Mouse (Mus musculus) lung, postnatal 4 days (tissue): ENCODE data around the gene Gnai3.

Experiments used
- DNase-seq, 2 experiments: peaks; one replicate each; pipeline ENCODE4 v3.0.0; 2021

The Gnai3 gene

GRCm38 (mm10) chr3:108145534-108146445 lies at the start of gene Gnai3:
Gene Gnai3 (minus strand): TSS chr3:108146146.
- DNase-seq, result peak; percentile 93 to 94

- DNase-seq, result no peak
Observed at GRCm38 (mm10) chr3:108195287-108195686, 49.3 kb upstream of the Gnai3 start.

DNA sequence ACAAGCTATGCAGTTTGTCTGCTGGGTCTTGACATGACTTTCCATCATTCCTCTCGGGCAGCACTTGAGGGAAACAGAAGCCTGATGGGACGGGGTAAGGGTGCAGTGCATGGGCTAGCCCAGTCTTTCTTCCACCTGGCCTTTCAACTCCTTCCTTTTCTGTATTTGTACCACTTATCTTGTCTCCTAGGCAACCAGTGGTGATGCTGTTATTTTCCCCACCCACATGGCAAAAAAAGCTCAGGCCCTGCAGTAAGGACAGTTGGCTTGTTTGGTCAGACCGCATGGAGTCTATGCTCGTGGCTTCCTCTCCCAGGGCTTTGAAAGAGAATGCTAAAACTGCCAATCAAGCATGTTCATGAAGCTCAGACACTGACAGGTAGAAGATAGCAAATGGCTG lies 47.7 kb upstream of the Gnai3 start:
- DNase-seq, result no peak

DNA sequence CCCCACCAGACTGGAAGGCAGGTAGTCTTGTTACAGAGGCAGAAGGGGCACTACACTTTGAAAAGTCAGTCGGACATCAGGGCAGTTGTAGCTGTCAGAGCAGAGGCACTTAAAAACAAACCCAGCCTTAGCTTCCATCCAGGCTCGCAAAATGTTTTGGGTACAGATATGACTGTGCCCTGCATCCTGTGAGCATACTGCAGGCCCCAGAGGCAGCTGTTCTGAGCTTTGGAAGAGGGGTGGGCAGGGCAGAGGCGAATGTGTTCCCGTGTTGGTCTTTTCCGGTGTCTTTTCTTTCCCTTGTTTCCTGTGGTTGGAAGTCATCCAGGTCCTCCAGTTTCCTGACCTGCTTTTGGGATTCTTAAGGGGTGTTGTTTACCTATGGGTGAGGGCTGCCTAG lies 44.0 kb upstream of the Gnai3 start:
- no peak for DNase-seq

DNA sequence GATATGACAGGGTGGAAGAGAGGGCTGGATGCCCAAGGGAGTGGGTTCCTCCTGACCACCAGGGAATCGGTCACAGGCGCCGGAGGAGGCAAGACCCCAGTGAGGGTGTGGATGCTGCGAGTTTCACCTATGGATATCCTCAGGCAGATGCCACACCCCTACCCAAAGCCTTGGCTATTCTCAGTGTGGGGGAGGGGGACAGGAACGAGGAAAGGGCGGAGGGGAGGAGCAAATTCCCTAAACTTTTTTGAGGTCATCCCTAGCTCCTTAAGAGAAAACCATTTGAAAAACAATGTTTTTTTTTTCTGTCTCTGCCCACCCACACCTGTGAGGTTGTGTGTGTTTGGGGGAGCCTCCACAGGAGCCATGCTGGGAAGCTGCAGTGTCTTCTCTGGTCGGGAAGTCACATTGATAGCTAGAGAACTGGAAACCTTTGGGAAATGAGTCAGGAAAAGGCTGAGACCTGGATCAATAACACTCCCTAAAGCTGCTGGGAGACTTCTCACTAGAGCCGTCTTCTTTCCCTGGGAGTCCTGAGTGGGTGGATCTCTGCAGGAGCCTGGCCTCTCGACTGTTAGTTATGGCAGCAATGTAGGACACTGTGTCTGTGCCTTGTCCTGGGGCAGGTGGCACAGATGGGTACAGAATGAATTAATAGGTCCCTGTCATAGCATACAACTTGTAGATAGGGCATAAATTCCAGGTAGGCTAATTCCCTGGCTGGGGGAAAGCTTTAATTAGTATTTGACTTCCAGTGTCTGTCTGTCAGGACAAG lies 43.0 kb upstream of the Gnai3 start:
- DNase-seq, result no peak

DNA sequence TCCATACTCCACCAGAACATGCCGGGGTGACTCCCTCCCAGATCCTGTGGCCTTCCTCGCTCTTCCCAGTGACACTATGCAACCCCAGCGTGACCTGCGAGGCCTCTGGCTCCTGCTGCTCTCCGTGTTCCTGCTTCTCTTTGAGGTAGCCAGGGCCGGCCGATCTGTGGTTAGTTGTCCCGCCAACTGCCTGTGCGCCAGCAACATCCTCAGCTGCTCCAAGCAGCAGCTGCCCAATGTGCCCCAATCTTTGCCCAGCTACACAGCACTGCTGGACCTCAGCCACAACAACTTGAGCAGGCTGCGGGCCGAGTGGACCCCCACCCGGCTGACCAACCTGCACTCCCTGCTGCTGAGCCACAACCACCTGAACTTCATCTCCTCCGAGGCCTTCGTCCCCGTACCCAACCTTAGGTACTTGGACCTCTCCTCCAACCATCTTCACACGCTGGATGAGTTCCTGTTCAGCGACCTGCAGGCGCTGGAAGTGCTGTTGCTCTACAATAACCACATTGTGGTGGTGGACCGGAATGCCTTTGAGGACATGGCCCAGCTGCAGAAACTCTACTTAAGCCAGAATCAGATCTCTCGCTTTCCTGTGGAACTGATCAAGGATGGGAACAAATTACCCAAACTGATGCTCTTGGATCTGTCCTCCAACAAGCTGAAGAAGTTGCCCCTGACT lies 41.3 kb upstream of the Gnai3 start:
- no peak for DNase-seq

DNA sequence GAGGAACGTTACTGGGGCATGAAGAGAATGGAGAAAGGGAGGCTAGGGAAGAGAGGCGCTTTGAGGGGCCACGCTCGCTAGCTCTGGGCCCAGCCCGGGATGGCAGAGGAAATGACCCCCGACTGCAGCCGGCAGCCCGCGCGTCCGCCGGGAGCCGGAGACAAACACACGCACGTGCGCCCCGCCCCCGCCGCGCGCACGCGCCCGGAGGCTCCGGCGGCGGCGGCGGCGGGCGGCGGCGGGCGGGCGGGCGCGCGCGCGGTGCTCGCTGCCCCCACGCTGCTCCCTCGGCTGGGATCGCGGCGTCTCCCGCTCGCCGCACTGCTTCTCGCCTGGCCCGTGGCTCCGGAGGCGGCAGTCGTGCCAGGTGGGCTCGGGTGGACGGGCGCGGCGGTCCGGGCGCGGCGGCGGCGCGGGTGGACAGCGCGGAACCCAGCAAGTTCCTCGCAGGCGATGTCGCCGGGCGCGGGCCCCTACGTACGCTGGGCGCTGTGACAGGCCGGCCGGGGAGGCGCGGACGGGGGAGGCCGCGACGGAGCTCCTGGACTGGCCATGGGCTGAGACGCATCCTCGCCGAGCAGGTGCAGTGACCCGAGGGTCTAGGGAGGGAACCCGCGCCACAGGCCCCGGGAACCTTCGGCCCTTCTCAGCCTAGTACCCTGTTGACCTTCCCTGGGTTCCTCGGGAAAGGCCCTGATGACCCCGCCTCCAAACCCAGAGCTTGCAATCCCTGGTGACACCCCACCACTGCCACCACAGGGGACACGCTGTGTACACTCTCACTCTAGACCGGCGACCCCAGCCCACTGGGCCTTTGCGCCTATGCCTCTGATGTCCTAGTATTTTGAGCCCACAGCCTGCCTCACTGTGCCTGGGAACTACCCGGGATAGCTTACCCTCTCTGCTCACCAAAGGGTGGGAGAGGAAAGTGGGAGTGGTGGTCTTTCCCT lies 40.4 kb upstream of the Gnai3 start, which contains the start of gene Amigo1:
TSS of gene Amigo1 (plus strand) at position 238 of the 950 bp plus-strand sequence.
- DNase-seq, result peak; percentile 49 to 78

DNA sequence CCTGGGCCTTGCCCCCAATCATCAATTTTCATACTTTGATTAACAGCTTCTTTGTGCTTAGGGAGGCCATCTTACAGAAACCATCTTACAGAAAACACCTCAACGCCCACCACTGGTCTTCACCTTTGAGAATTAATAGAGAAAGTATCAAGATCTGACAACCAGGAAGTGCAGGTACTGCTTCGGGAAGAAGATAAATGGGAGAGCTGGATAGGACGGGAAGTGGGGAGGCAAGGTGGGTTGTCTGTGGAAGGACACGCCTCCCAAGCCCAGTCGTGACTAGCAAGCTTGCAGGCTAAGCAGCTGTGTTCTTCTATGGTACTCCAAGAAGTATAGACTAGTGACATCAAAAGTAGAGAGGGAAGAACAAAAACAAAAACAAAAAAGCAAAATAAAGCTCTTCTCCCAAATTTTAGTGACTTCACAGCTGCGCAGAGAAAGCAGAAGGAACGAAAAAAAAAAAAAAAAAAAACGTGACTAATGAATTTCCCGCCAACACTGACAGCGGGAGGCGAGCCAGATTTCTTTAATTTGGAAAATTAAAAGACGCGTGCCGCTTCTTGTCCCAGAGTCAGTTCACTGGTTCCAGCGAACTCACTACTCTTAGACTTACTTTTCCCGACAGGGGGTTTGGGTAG lies 39.6 kb upstream of the Gnai3 start:
- DNase-seq, result no peak

GRCm38 (mm10) chr3:108184742-108185141 lies 38.8 kb upstream of the Gnai3 start:
- peak in 1 of 2 experiments; percentile 59 for DNase-seq

GRCm38 (mm10) chr3:108180514-108180913 lies 34.6 kb upstream of the Gnai3 start:
- no peak for DNase-seq

GRCm38 (mm10) chr3:108178756-108179715 lies 33.1 kb upstream of the Gnai3 start:
- peak in 1 of 2 experiments; percentile 78 for DNase-seq

DNA sequence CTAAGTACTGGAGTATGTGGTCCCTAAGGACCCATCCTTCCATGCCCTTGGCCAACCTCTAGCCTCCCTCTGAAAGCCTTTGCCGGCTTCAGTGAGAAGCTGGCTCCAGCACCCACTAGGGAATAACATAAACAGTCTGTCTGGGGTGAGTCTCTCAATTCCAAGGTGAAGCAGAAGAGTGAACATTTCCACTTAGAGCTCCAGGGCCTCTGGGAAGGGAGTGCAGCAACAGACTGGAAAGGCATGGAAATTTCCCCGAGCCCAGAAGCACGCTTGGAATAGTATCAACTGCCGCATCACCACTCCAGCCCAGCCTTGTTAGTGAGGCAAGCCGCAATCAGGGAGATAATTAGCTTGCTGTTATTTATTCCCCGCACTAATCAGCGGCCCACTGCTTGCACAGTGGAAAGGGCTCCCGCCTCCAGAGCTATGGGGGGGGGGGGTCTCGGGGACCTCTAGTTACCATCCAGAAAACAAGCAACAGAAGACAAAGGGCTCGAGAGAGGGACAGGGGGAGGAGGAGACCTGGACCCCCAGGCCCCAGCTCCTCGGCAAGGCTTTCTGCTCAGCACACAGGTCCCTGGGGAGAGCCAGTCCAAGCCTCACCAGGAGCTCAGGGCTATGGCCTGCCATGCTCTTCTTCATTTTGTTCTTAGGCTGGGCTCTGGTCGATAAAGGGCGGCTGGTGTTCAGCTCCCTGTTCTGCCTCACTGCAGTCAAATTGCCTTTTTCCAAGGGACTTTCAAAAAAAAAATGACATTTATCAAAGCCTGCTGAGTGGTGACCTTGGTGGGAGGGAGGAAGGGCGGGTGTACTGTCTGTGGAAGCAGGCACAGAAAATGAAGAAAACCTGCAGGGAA lies 29.0 kb upstream of the Gnai3 start:
- DNase-seq, result peak in 1 of 2 experiments; percentile 54

DNA sequence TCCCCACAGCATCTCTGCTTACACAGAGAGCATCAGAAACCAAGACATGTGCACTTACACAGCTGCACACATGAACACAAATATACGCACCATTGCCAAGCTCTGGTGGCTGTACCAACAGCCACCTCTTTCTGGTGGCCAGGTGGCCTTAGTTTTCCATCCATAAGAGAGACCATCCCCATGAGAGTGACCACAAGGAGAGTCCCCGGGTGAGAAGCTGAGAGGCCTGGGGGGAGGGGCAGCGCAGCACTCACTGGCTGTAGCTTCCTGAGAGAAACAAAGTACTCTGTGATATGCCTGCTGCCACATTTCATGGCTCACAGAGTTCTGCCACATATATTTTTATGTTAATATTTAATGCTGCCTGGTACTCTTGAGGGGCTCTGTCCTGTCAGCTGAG lies 23.3 kb upstream of the Gnai3 start:
- DNase-seq, result no peak

- DNase-seq, result no peak
Observed at GRCm38 (mm10) chr3:108167499-108167898, 21.6 kb upstream of the Gnai3 start.

DNA sequence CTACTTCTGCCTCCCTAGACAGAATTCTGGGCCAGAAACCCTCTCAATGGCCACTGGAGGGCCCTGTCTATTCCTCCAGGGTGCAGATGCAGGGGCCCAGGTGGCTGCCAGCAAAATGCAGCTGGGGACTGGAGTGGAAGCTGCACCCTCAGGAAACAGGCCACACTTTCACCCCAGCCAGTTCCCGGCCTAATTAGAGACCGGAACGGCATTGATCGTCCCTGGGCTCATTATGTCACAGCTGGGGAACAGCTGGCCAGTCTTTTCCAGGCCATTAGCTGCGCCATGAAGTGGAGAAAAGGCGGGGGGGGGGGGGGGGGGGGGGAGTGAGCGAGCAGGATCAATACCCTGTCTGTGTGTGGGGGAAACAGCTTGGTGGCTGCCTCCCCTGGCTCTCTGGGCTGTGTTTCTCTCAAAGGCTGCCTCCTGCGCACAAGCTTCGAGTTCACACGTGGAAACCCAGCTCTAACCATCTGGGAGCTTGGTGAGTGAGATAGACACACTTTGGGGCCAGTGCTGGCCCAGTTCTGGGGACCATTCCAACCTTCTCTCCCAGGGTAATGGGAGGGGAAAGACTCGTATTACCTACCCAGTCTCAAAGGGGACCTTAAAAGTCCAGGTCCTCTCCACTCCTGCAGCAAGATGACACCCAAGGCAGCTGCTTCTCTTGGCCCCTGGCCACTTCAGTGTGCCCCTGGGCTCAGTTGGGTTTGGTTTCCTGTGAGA lies 20.7 kb upstream of the Gnai3 start:
- DNase-seq, result peak; percentile 61 to 91

DNA sequence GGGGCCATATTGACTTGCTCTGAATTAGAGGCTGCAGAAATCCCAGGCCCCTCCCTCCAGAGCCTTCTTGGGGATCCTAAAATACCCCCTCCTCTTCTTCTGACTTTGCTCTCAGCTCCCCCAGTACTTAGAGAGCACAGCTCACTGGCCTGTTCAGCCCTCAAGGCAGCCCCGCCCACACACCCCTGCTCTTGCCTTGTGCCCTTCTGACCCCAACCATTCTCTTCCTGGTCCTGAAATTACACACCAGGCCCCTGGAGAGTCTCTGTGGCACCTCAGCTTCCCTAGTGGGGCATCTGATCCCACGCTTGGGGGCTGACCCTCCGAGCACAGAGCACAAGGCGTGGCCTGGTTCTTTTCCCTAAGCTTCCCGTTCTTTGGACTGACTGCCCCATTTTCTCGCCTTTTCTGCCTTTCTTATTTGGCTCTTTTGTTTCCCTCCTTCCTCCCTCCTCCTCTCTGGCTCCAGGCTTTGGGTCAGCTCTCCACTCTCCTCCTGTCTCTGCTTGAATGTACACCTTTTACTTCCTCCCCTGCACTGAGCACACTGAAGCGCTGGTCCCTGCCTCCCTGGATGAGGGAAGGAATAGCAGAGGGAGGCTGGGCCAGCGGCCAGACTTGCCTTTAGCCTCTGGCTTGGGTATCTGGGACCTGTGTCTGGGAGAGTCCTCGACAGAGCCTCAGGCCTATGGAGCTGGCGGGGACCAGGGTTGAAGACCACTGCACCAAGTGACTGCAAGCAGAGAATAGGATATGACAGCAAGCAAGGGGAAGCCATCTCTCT lies 19.8 kb upstream of the Gnai3 start:
- DNase-seq, result no peak

DNA sequence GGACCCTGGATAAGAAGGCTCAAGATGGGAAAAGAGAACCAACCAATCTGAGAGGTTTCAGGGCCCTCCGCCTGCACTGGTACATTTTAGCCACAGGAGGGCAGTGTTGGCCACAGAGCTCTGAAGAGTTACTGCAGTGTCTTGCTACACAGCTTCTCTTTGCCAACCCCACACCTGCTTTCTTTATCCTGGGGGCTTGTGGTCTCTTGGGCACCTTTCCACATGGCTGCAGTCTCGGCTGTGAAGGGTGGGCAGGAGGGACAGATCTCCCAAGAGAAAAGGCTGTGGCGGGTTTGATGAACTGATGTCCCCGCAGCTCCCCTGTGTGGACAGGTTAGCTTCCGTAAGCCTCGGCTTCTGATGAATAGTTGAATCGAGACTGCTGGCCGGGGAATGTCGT lies 18.9 kb upstream of the Gnai3 start:
- DNase-seq, result peak; percentile 76 to 85

DNA sequence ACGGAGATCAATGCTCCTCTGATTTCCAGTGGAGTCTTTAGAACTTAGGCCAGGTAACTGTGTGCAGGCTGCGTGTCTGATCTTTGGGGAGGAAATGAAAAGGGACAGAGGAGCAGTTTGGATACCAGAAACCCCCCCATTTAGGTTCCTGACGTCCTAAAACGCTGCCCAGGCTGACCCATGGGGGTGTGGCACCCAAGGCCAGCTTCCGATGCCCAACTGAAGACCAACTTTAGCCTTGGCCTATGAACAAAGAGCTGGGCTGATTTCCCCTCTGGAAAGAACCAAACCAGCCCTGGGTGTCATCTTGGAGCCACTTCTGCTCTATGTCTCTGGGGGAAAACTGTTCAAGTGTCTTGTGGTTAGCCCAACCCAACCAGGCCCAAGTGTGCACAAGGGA lies 18.1 kb upstream of the Gnai3 start:
- no peak for DNase-seq
